Mouse (Mus musculus) heart, postnatal 4 days (tissue): ENCODE data around the gene Efna3. TPM values are rescaled to one million over a fixed set of nuclear protein-coding genes. Genes with fewer than 3 reads are reported as not detected.
A peak's percentile ranks its signal among the peaks of the same experiment; 100 is the strongest.

Source experiments
- DNase-seq: peaks from one replicate; pipeline ENCODE4 v3.0.0; 2021
- total RNA-seq, 2 experiments: library from RNA; stranded (reverse); gene quantifications; 2 replicates each; pipeline ENCODE4 v1.2.3; 2021

The Efna3 gene
- total RNA-seq, 2 experiments from 2014 or later, result 0.26 TPM; not detected in 1

- DNase-seq, result no peak
Observed at GRCm38 (mm10) chr3:89315930-89316831, 6.6 kb downstream of the Efna3 start.

GRCm38 (mm10) chr3:89315195-89315929, 7.4 kb downstream of the Efna3 start:
- DNase-seq, result peak; percentile 92

GRCm38 (mm10) chr3:89314791-89315190, 8.0 kb downstream of the Efna3 start:
- DNase-seq, result no peak

GRCm38 (mm10) chr3:89314340-89314739, 8.4 kb downstream of the Efna3 start:
- no peak for DNase-seq

GRCm38 (mm10) chr3:89308089-89308488, 14.7 kb downstream of the Efna3 start:
- peak; percentile 79 for DNase-seq

- no peak for DNase-seq
Observed at GRCm38 (mm10) chr3:89305551-89306325, 17.0 kb downstream of the Efna3 start.

GRCm38 (mm10) chr3:89305105-89305504, 17.7 kb downstream of the Efna3 start:
- no peak for DNase-seq

- no peak for DNase-seq
Observed at GRCm38 (mm10) chr3:89304440-89304839, 18.3 kb downstream of the Efna3 start.

GRCm38 (mm10) chr3:89300514-89300913, 22.3 kb downstream of the Efna3 start:
- DNase-seq, result no peak

- no peak for DNase-seq
Observed at GRCm38 (mm10) chr3:89300071-89300470, 22.7 kb downstream of the Efna3 start.

- peak; percentile 27 for DNase-seq
Observed at GRCm38 (mm10) chr3:89299499-89299898, 23.3 kb downstream of the Efna3 start.

GRCm38 (mm10) chr3:89298908-89299307, 23.9 kb downstream of the Efna3 start:
- no peak for DNase-seq

- DNase-seq, result no peak
Observed at GRCm38 (mm10) chr3:89296761-89297396, 25.9 kb downstream of the Efna3 start.

- no peak for DNase-seq
Observed at GRCm38 (mm10) chr3:89295685-89296230, 27.0 kb downstream of the Efna3 start.

- DNase-seq, result no peak
Observed at GRCm38 (mm10) chr3:89294195-89294594, 28.6 kb downstream of the Efna3 start.

- DNase-seq, result no peak
Observed at GRCm38 (mm10) chr3:89293247-89293918, 29.4 kb downstream of the Efna3 start.

- no peak for DNase-seq
Observed at GRCm38 (mm10) chr3:89292303-89292702, 30.5 kb downstream of the Efna3 start.

- DNase-seq, result no peak
Observed at GRCm38 (mm10) chr3:89291874-89292273, 30.9 kb downstream of the Efna3 start.

GRCm38 (mm10) chr3:89288503-89288928, 34.2 kb downstream of the Efna3 start:
- DNase-seq, result no peak

- DNase-seq, result no peak
Observed at GRCm38 (mm10) chr3:89287286-89287685, 35.5 kb downstream of the Efna3 start.

- DNase-seq, result no peak
Observed at GRCm38 (mm10) chr3:89285526-89285925, 37.2 kb downstream of the Efna3 start.
